Mouse (Mus musculus) G1E-ER4 (cell line): ENCODE data around the gene Hid1. TPM values are rescaled to one million over a fixed set of nuclear protein-coding genes. Genes with fewer than 3 reads are reported as not detected.

Source experiments
- GATA1 ChIP-seq: IDR thresholded peaks from one replicate; pipeline ENCODE4 v1.8.0; 2012; ENCODE audit warnings: low read length, inconsistent platforms
- polyA plus RNA-seq: library from polyadenylated mRNA; stranded (reverse); fragments of >175 nt; gene quantifications from 2 replicates; pipeline ENCODE4 v1.2.3, GENCODE M21; 2012

Gene Hid1
- polyA plus RNA-seq, 1 experiment = not detected

GRCm38 (mm10) chr11:115359293-115359692 is 8.3 kb downstream of the Hid1 start:
- no peak for TF ChIP-seq GATA1

- no peak for TF ChIP-seq GATA1
Observed at GRCm38 (mm10) chr11:115358468-115358867, 9.1 kb downstream of the Hid1 start.

- no peak for TF ChIP-seq GATA1
Observed at GRCm38 (mm10) chr11:115354183-115354582, 13.4 kb downstream of the Hid1 start.

DNA sequence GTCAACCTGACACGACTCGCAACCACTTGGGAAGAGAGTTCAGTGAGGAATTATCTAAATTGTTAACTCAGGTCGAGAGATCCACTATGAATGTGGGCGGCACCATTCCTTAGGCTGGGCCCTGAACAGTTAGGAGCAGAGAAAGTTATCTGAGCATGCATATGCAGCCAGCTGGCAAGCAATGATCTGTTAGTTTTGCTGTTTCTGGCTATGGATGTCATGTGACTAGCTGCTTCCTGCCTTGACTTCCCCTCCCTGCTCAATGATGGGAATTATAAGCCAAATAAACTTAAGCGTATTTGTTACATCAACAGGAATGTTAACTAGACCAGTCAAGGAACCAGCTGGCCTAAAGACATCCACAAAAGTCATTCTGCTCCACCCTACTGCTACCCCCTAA is 14.2 kb downstream of the Hid1 start:
- no peak for TF ChIP-seq GATA1

DNA sequence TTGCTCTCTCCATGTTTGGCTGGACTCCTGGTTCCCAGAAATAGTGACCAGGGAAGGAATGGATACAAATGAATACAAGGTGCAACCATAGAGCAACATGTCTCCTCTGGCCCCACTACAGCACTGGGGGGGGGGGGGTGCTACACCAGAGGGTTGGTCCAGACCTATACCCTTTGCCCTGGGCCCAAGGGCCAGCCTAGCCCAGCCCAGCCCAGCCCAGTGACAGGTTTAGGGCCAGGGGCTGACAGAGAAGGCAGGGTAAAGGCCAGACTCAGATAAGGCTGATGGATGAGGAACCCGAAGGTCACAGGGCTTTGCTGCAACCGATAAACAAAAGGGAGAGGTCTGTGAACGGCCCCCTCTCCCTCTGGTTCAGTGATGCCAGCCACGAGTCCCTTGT is 17.6 kb downstream of the Hid1 start:
- TF ChIP-seq GATA1 = no peak

GRCm38 (mm10) chr11:115348681-115349248 is 18.8 kb downstream of the Hid1 start:
- TF ChIP-seq GATA1 = no peak

- TF ChIP-seq GATA1 = no peak
Observed at GRCm38 (mm10) chr11:115345515-115345914, 22.0 kb downstream of the Hid1 start.

GRCm38 (mm10) chr11:115344967-115345366 is 22.6 kb downstream of the Hid1 start:
- TF ChIP-seq GATA1 = no peak

GRCm38 (mm10) chr11:115341866-115342265 is 25.7 kb downstream of the Hid1 start:
- no peak for TF ChIP-seq GATA1

DNA sequence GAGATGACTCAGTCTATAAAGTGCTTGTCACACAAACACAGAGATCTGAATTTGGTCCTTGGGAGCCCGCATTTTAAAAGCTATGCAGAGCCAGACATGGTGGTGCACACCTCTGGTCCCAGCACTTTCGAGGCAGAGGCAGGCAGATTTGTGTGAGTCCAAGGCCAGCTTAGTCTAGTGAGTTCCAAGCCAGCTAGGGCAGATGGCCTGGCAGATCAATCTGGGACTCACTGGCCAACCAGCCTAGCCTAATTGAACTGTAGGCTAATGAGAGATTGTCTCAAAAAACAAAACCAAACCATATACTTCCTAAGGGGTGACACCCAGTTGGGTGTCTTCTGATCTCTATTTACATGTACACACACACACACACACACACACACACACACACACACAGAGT is 26.3 kb downstream of the Hid1 start:
- no peak for TF ChIP-seq GATA1

- TF ChIP-seq GATA1 = no peak
Observed at GRCm38 (mm10) chr11:115337826-115338225, 29.7 kb downstream of the Hid1 start.

- TF ChIP-seq GATA1 = no peak
Observed at GRCm38 (mm10) chr11:115337350-115337749, 30.2 kb downstream of the Hid1 start.

DNA sequence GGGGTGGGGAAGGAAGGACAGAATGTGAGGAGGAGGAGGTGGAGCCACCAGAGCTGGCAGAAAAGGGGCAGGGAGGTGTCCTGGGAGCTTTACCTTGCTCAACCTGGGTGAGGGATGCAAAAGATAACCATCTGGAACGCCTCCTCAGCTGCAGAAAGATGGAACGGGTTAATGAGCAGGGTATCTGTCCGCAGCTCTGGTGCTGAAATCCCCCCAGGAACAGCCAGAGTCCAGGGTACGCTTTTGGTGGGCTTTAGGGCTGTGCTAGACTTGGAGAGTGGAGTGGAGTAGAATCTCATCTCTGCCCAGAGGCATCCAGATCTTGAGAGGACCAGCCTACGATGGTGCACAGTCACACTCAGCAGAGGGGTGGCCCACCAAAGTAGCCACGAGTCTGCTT is 31.4 kb downstream of the Hid1 start:
- no peak for TF ChIP-seq GATA1

DNA sequence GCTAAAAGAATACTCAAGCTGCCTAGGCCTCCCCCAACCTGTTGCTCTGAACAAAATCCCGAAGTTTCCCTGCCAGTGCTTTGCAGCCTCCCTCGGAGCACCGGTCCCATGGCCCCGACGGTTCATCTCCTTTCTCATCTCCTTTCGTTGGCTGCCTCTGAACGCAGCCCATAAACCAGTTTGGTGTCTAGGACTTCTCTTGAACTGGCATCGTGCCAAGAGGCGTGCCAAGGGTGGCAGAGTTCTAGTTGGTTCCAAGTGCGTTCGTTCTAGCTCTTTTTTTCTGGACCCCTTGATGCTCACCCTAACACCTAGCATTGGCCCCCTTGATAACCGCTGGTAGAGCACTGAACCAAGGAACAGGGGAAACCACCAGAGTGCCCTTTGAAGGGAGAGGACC is 32.3 kb downstream of the Hid1 start:
- no peak for TF ChIP-seq GATA1

GRCm38 (mm10) chr11:115334531-115334930 is 33.0 kb downstream of the Hid1 start, which contains the start of gene Otop3:
Gene Otop3, plus strand, starts transcription at chr11:115334731.
- no peak for TF ChIP-seq GATA1

GRCm38 (mm10) chr11:115329339-115329738 is 38.2 kb downstream of the Hid1 start:
- TF ChIP-seq GATA1 = no peak

GRCm38 (mm10) chr11:115326730-115327129 is 40.8 kb downstream of the Hid1 start:
- no peak for TF ChIP-seq GATA1

DNA sequence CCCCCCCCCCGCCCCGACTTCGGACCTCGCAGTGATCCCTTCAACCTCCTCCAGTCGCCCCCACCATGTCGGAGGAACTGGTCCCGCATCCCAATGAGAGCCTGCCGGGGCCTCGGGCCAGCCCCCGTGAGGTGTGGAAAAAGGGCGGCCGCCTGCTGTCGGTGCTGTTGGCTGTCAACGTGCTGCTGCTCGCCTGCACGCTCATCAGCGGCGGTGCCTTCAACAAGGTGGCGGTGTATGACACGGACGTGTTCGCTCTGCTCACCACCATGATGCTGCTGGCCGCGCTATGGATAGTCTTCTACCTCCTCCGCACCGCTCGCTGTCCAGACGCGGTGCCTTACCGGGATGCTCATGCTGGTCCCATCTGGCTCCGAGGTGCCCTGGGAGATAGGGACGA is 44.2 kb downstream of the Hid1 start:
- no peak for TF ChIP-seq GATA1
